Mouse (Mus musculus): ENCODE results near the gene Tnnt3.

GRCm38 (mm10) chr7:142503206-142503605 is 4.6 kb downstream of the Tnnt3 start:
- TF ChIP-seq GATA1 (IDR thresholded peaks at IDR 0.05; ENCODE audit: low read length) (no peak), TAL1 (IDR thresholded peaks at IDR 0.05; ENCODE audit: low read length) (no peak)

All from erythroblast, embryonic 14.5 days (primary cell).